Mouse (Mus musculus): Measurements from ENCODE around the gene Fam49a. TPM values are rescaled to one million over a fixed set of nuclear protein-coding genes. Genes with fewer than 3 reads are reported as not detected.

The Fam49a gene
- polyA plus RNA-seq, 2 experiments from 2014 or later, result 42.3 to 49.8 TPM

- no peak for ATAC-seq
Observed at GRCm38 (mm10) chr12:12274115-12274514, 12.2 kb downstream of the Fam49a start.

DNA sequence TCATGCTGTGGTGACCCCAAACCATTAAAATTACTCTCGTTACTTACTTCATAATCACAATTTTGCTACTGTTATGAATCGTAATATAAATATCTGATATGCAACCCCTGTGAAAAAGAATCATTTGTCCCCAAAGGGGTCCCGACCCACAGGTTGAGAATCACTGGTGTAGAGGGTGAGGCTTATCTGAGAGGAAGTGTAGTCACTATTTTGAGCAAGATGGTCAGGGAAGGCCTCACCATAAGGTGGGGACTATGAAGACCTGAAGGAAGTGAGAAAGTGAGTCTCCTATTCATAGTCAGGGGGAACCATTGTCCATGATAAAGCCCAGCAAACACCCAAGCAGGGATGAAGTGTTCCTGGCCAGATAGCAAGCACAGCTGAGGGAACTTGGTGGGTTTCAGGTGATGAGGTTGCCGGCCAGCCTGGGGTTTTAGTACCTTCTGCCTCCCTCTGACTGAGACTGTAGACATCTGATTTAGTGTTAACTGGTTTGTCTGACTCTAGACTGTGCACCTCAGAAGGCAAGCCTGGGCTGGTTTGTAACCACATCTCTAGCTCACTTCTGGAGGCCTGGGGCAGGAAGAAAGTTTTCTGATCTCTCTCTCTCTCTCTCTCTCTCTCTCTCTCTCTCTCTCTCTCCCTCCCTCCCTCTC, 13.3 kb downstream of the Fam49a start:
- ATAC-seq, result peak; percentile 17

GRCm38 (mm10) chr12:12277741-12278463, 16.0 kb downstream of the Fam49a start:
- ATAC-seq, result no peak

DNA sequence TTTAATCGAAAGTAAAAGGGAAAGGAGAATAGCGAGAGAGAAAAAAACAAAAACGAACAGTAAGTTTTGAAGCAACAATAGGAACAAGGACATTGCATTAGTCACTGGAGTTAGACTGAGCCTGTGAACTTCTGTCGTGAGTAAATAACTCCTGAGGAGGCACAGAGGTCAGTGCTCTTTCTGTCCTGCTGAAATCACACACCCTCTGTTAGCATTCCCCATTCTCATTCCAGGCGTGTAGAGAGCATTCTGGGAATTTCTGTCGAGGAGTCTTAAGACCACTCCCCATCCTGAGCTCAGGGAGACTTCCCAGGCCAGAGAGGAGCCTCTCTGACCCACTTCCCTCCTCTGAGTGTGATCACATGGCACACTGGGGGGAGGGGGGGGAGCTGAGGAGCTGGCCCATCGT, 16.5 kb downstream of the Fam49a start:
- peak; percentile 49 for ATAC-seq

DNA sequence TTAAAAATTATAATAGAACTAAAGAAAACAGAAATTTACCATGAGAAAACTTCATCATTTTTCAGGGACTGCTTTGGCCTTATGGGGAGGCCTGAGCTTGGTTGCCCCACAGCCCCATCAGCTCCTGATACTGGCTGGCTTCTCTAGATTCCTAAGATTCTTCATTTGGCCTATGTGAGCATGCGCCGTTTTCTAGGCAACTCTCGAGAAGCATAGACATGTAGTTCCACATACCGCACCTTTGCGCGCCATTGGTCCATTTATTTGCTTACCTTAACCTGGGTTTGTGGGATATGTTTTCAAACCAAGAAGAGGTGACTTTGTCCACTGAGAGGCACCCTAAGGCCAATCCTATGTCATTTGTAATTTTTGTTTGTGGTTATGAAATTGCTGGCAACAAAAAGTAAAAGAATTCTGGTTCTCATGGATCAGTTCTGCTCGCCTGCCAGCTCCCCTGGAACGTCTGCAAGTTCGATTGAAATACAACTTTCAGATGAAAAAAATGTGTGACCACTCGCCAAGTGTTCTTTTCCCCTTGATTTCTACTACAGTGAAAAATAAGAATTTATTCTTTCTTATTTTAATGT, 21.9 kb downstream of the Fam49a start:
- no peak for ATAC-seq

GRCm38 (mm10) chr12:12284521-12284920, 22.6 kb downstream of the Fam49a start:
- no peak for ATAC-seq

DNA sequence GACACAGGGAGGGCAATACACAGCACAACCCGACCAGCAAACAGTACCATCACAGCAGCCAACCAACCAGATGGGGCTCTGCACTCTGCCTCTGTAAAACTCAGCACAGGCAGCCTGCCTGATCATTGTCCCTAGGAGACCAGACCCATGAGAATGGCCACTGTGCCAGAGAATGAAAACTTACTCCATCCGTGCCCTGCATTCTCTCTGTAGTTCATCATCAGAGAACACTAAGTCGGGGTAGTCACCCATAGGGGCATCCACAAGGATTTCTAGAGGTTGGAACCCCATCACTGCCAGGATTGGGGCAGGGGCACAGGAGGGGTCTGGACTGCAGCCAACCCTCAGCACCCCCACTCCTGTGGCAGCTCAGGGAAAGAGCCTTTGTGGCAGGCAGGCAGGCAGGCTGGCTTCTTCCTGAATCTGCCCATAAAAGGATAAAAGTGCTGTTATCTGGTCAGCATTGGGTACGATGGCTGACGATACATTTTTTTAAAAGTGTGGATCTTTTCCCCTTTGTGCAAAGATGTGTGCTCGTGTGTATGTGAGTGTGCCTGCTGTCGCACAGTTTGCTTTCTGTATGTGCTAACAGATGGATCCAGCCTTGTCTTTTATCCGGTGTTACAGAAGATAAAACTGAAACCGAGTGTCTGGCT, 25.3 kb downstream of the Fam49a start:
- peak; percentile 55 for ATAC-seq

DNA sequence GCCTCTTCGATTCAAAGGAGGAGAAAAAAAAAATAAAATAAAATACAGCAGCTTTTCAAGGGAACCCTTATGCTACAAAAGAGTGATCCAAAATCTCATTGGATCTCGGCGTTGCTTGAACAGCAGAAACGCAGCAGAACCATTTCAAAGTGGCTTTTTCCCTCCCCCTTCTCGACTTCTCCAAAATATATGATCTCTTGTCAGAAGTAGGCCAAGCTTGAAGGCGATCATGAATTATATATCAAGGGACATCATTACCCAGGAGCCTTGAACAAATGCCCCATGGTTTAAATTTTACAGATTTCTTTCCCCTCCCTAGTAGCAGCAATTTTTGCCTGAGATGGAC, 25.8 kb downstream of the Fam49a start:
- ATAC-seq, result peak; percentile 1

DNA sequence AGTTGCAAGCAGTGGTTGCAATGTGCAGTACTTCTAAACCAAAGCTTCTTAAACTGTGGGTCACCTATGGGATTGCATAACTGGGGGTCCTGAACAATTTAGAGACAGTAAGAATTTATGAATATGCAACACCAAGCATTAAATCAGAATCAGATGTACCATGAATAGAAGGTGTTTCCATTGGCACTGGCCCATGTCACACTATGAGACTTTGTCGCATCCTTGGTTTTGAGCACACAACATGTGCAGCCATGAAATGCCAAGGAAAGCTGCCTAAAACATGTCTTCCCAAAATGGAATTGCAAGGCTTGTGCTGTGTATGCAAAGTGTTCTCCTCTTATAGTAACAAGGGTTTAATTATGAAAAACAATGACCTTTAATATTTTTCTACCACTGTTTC, 26.6 kb downstream of the Fam49a start:
- ATAC-seq, result no peak

- ATAC-seq, result peak; percentile 82
Observed at GRCm38 (mm10) chr12:12289636-12290035, 27.7 kb downstream of the Fam49a start.

- ATAC-seq, result no peak
Observed at GRCm38 (mm10) chr12:12292043-12292618, 30.2 kb downstream of the Fam49a start.

GRCm38 (mm10) chr12:12294380-12295171, 32.6 kb downstream of the Fam49a start:
- ATAC-seq, result no peak

DNA sequence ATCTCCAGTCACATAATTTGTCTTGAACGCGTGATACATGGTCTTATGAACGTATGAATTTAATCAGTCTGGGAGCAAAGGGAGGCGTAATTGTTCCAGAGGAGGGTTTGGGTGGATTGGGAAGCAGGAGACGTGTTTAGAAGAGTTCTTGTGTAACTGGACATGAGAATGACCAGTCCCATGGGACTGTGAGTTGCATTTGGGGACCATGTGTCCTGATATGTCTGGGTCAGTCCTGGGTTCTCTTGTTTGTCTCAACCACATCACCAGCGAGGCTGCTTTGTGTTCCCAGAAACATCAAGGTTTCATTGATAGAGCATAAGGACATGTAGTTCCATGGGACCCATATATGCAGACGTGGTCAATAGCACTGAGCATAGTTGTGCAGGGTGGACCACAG, 36.5 kb downstream of the Fam49a start:
- no peak for ATAC-seq

DNA sequence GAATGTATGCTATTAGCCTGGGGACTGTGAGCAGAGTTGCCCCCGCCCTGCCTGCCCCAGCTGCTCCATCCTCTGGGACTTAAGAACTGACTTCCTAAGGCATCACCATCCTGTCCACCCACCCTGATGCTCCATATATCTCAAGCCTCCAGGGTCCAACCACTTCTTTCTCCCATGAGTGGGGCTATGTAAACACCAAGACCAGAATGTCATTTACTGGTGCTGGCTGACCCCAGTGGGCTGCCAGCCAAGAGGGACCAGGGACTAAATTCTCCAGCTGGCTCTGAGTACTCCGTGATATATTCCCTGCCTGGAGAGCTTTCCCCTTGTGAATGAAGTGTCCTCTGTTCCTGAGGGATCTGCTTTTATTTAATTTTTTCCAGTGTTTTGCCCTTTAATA, 37.4 kb downstream of the Fam49a start:
- no peak for ATAC-seq

DNA sequence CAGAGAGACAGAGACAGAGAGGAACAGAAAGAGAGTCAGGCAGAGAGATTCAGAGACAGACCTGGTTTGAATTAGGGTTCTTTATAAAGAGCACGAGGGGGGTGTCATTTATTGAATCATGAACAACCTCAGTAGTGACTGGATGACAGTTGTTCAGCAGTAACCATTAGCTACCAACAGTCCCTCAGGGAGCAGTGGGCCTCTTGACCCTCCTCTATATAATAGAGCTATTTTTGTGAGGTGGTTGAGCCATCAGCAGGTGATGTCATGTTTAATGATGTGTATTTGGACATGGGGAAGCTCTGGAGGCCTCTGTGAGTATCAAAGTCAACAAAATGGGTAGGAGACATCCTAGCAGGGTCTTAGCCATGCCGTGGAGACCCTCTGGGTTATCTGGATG, 39.2 kb downstream of the Fam49a start:
- peak; percentile 2 for ATAC-seq

GRCm38 (mm10) chr12:12301815-12302214, 39.9 kb downstream of the Fam49a start:
- peak; percentile 91 for ATAC-seq

- ATAC-seq, result no peak
Observed at GRCm38 (mm10) chr12:12306214-12306613, 44.3 kb downstream of the Fam49a start.

DNA sequence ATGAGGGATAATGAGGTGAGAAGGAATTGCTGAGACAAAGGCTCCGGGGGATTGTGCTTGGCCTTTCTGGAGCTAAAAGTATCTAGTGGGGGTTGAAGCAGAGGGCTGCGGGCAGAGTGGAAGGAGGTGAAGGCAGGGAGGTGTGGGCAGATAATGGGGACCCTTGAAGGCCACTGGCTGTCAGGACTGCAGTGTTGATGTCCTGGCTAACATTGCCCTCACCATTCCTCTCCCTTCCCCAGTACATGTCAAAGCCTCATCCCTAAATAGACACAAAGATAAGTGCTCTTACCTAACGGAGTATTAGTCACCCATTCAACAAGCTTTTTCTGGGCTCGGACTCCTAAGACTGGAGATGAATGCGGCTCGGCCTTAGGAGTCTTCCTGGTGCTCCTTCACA, 44.9 kb downstream of the Fam49a start:
- ATAC-seq, result no peak

GRCm38 (mm10) chr12:12307245-12307644, 45.3 kb downstream of the Fam49a start:
- ATAC-seq, result no peak

GRCm38 (mm10) chr12:12313437-12313836, 51.5 kb downstream of the Fam49a start:
- ATAC-seq, result peak; percentile 56

DNA sequence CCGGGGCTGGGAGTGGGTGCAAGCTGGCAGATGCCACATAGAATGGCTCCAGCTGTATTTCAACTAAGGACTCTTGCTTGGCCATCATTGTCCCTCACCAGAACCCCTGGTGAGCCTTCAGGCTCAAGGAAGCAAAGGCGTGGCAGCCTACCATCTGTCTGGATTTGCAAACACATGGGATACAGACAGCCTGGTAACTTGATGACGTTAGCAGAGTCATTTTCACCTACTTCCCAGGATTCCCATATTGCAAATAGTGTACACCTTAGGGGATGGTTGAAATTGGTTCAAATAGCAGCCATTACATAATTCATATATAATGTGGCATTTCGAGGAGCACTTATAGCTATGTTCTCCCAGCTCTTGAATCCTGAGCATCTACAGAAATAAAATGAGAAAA, 52.0 kb downstream of the Fam49a start:
- ATAC-seq, result no peak

DNA sequence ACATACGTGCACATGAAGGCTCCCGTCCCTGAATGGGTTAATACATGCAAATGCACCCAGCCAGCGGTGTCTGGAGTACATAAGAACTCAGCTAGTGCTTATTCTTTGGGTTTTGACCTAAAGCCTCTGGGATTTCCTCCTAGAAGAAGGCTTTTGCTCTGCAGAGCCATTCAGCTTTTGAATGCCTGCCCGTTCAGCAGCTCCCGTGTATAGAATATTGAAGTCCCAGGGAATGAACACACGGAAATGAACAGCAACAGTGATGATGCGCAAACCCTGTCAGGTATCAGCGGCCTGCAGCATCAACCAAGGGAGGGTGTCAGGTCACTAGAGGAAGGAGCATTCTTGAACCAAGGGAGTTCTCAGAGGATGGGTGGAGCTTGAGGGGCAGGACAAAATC, 52.4 kb downstream of the Fam49a start:
- ATAC-seq, result no peak
